Comparison of ENCODE assay signal across 8 mouse cellular contexts in the genomic region with DNA sequence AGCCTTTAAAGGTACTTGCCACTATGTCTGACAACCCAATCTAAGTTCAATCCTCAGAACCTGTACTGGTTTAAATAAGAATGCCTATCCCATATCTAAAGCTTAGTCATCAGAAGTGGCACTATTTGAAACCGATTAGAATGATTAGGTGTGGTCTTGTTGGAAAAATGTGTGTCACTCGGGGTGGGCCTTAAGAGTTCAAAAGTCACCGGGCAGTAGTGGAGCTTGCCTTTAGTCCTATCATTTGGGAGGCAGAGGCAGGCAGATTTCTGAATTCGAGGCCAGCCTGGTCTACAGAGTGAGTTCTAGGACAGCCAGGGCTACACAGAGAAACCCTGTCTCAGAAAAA. TPM values are rescaled to one million over a fixed set of nuclear protein-coding genes. Genes with fewer than 3 reads are reported as not detected.
DNase-seq lines count a peak whose midpoint lies in the region; ATAC-seq and TF ChIP-seq lines count a peak whose summit lies in the region.

No protein-coding gene starts in this region.

- no peak for TF ChIP-seq POLR2A in bone marrow, adult 2 months (IDR thresholded peaks at IDR 0.05; ENCODE audit: borderline replicate concordance, control insufficient read depth, low read depth, low read length)

- ATAC-seq in heart, embryonic 16.5 days (replicated peaks; ENCODE audit: extremely low read depth, insufficient read depth, low FRiP score) = no peak
- no peak for ATAC-seq in hindbrain, embryonic 15.5 days (ENCODE audit: low FRiP score, low read depth)
- ATAC-seq in midbrain, embryonic 14.5 days (ENCODE audit: low FRiP score, low TSS enrichment) = no peak

- H3K4me2 ChIP-seq in heart, embryonic 16.5 days (ENCODE audit: low read depth, low read length) = peak overlapping the region; percentile 75
- peak overlapping the region; percentile 75 for H3K4me2 ChIP-seq in hindbrain, embryonic 15.5 days
- peak overlapping the region; percentile 86 for H3K4me2 ChIP-seq in midbrain, embryonic 14.5 days (ENCODE audit: low read length)

- no peak for TF ChIP-seq CTCF in bone marrow, adult 2 months (IDR thresholded peaks at IDR 0.05; ENCODE audit: control insufficient read depth, insufficient read depth, low read length)

- intact Hi-C loops in heart, postnatal 10 days (cut with DNase I) = no loop called here

- no peaks in the 10 kb centered on the region for H3K36me3 ChIP-seq in heart, embryonic 16.5 days (ENCODE audit: control insufficient read depth, insufficient read depth)
- no peaks in the 10 kb centered on the region for H3K36me3 ChIP-seq in hindbrain, embryonic 15.5 days
- H3K36me3 ChIP-seq in midbrain, embryonic 14.5 days (ENCODE audit: control insufficient read depth, insufficient read depth, low read length) = no peaks in the 10 kb centered on the region

- 95% methylated on average over 4 of the region's 4 CpGs for WGBS in heart, embryonic 16.5 days
- 88% methylated on average over 4 of the region's 4 CpGs for WGBS in bone marrow, adult 2 months
- 95% methylated on average over 4 of the region's 4 CpGs for WGBS in hindbrain, embryonic 15.5 days
- WGBS in midbrain, embryonic 14.5 days = 99% methylated on average over 4 of the region's 4 CpGs

- no peak for DNase-seq in heart, postnatal 10 days
- no peak for DNase-seq in midbrain, embryonic 14.5 days
- DNase-seq in thymus, postnatal 0 days (ENCODE audit: low spot score) = no peak
- DNase-seq in embryo, embryonic 11 days = no peak
- no peak for DNase-seq in cerebellum, postnatal 4 days (ENCODE audit: low spot score in 2 of 2)

- H3K4me1 ChIP-seq in heart, embryonic 16.5 days (ENCODE audit: control insufficient read depth, insufficient read depth, low read length) = peaks cover 15% of the 10 kb centered on the region
- no peaks in the 10 kb centered on the region; the same call in 1 of the 2 replicates for H3K4me1 ChIP-seq in bone marrow, adult 2 months (ENCODE audit: control insufficient read depth, insufficient read depth, low read length)
- peaks cover 31% of the 10 kb centered on the region for H3K4me1 ChIP-seq in hindbrain, embryonic 15.5 days (replicated peaks)
- H3K4me1 ChIP-seq in midbrain, embryonic 14.5 days (ENCODE audit: control insufficient read depth, insufficient read depth, low read length) = peaks cover 18% of the 10 kb centered on the region

- no peak overlapping the region; the same call in 1 of the 2 replicates for H3K27ac ChIP-seq in heart, embryonic 16.5 days (ENCODE audit: low read length)
- H3K27ac ChIP-seq in bone marrow, adult 2 months (ENCODE audit: control insufficient read depth, insufficient read depth, low read depth, low read length, poor library complexity) = no peak overlapping the region
- H3K27ac ChIP-seq in hindbrain, embryonic 15.5 days (replicated peaks) = peak overlapping the region; percentile 86
- peak overlapping the region; percentile 87 for H3K27ac ChIP-seq in midbrain, embryonic 14.5 days (replicated peaks; ENCODE audit: low read depth, low read length)

- no peak overlapping the region for H3K9ac ChIP-seq in heart, embryonic 16.5 days (ENCODE audit: low read length)
- H3K9ac ChIP-seq in hindbrain, embryonic 15.5 days = peak overlapping the region; percentile 84; the same call in 1 of the 2 replicates
- no peak overlapping the region for H3K9ac ChIP-seq in midbrain, embryonic 14.5 days (replicated peaks; ENCODE audit: low read length)

- peak overlapping the region; percentile 77 for H3K4me3 ChIP-seq in heart, embryonic 16.5 days (ENCODE audit: low read length)
- H3K4me3 ChIP-seq in bone marrow, adult 2 months (replicated peaks; ENCODE audit: control insufficient read depth, low read depth, low read length) = peak overlapping the region; percentile 98
- H3K4me3 ChIP-seq in hindbrain, embryonic 15.5 days = peak overlapping the region; percentile 74
- H3K4me3 ChIP-seq in midbrain, embryonic 14.5 days (replicated peaks; ENCODE audit: low read depth, low read length) = peak overlapping the region; percentile 96

- no peaks in the 10 kb centered on the region for H3K9me3 ChIP-seq in heart, embryonic 16.5 days (replicated peaks; ENCODE audit: control insufficient read depth, low read length)
- H3K9me3 ChIP-seq in hindbrain, embryonic 15.5 days = no peaks in the 10 kb centered on the region
- no peaks in the 10 kb centered on the region for H3K9me3 ChIP-seq in midbrain, embryonic 14.5 days (ENCODE audit: control insufficient read depth, low read length)

- H3K27me3 ChIP-seq in heart, embryonic 16.5 days (ENCODE audit: control insufficient read depth, insufficient read depth, low read length) = no peaks in the 10 kb centered on the region
- H3K27me3 ChIP-seq in hindbrain, embryonic 15.5 days = no peaks in the 10 kb centered on the region
- H3K27me3 ChIP-seq in midbrain, embryonic 14.5 days (ENCODE audit: control insufficient read depth, insufficient read depth, low read length) = no peaks in the 10 kb centered on the region

RNA-seq across cellular contexts. Expression of gene Xpo6, which starts 0.7 kb away (rescaled TPM):
- polyA plus RNA-seq in heart, embryonic 16.5 days (2015; fragmentation: Nextera tagmentation; extraction: Ambion mirVana) = 27.6 and 31.5 TPM in 2 replicates
- total RNA-seq in heart, postnatal 10 days (2021) = 10 to 100 TPM; 39.7 to 41.4 TPM
- 55.6 and 96.0 TPM in 2 replicates for polyA plus RNA-seq in bone marrow, adult 2 months (2011; ENCODE audit: insufficient read depth, insufficient read length, low replicate concordance, missing spikeins)
- 52.2 and 55.6 TPM in 2 replicates for polyA plus RNA-seq in hindbrain, embryonic 15.5 days (2015; fragmentation: Nextera tagmentation; extraction: Ambion mirVana)
- 64.2 and 65.1 TPM in 2 replicates for polyA plus RNA-seq in midbrain, embryonic 14.5 days (2014; fragmentation: Nextera tagmentation; extraction: Ambion mirVana)
- 46.8 and 56.5 TPM in 2 replicates for polyA plus RNA-seq in thymus, postnatal 0 days (2015; fragmentation: Nextera tagmentation; extraction: Ambion mirVana)

Comparison
In these comparisons a context has a peak if more than half of its experiments do, and no peak if none do; other contexts are left out.
1. H3K27ac ChIP-seq: peak in hindbrain, embryonic 15.5 days (single experiment) and midbrain, embryonic 14.5 days (single experiment); none in heart, embryonic 16.5 days (single experiment) and bone marrow, adult 2 months (single experiment).
2. Peak in every context shown above with its lines, with median percentiles within 50 percentile points of each other: H3K4me2 ChIP-seq and H3K4me3 ChIP-seq.